Mouse (Mus musculus): ENCODE results near the gene Ear14. TPM values are rescaled to one million over a fixed set of nuclear protein-coding genes. Genes with fewer than 3 reads are reported as not detected.
"Not testable (repeated sequence)": the region's sequence is repeated elsewhere in the genome, so short reads cannot be mapped to it uniquely, and the experiment has no call there.

The Ear14 gene
- not detected in 2 replicates for polyA plus RNA-seq (2012; rRNA removed)

- no peak for TF ChIP-seq CTCF (IDR thresholded peaks at IDR 0.05; ENCODE audit: extremely low read depth, insufficient read depth, low read length)
- no peak for TF ChIP-seq POLR2A (IDR thresholded peaks at IDR 0.05; ENCODE audit: extremely low read depth, insufficient read depth, low read length)
- H3K4me1 ChIP-seq (ENCODE audit: control insufficient read depth, insufficient read depth, low read length): no peaks in the 10 kb centered on the region
- H3K4me3 ChIP-seq (ENCODE audit: insufficient read depth, low read length): no peak within 1 kb of the TSS
- no peak within 1 kb of the TSS for H3K27ac ChIP-seq (ENCODE audit: insufficient read depth, low read length)
Observed at GRCm38 (mm10) chr14:51203115-51203514, at the start of gene Ear14. Gene Ear14 (plus strand): TSS chr14:51203391.

GRCm38 (mm10) chr14:51156056-51156735 is 47.0 kb upstream of the Ear14 start:
- no peaks in the 10 kb centered on the region for H3K4me1 ChIP-seq (ENCODE audit: control insufficient read depth, insufficient read depth, low read length)
- no peak for TF ChIP-seq CTCF (IDR thresholded peaks at IDR 0.05; ENCODE audit: extremely low read depth, insufficient read depth, low read length)
- no peak for TF ChIP-seq POLR2A (IDR thresholded peaks at IDR 0.05; ENCODE audit: extremely low read depth, insufficient read depth, low read length)
- no peak overlapping the region for H3K27ac ChIP-seq (ENCODE audit: insufficient read depth, low read length)
- H3K4me3 ChIP-seq (ENCODE audit: insufficient read depth, low read length): no peak overlapping the region

GRCm38 (mm10) chr14:51156736-51157068 is 46.5 kb upstream of the Ear14 start:
- Histone ChIP-seq H3K4me3 (ENCODE audit: insufficient read depth, low read length) (no peak overlapping the region), H3K27ac (ENCODE audit: insufficient read depth, low read length) (no peak overlapping the region), H3K4me1 (ENCODE audit: control insufficient read depth, insufficient read depth, low read length) (no peaks in the 10 kb centered on the region)
- no peak for TF ChIP-seq POLR2A (IDR thresholded peaks at IDR 0.05; ENCODE audit: extremely low read depth, insufficient read depth, low read length)
- TF ChIP-seq CTCF (IDR thresholded peaks at IDR 0.05; ENCODE audit: extremely low read depth, insufficient read depth, low read length): no peak

- no peak overlapping the region for H3K27ac ChIP-seq (ENCODE audit: insufficient read depth, low read length)
- H3K4me3 ChIP-seq (ENCODE audit: insufficient read depth, low read length): no peak overlapping the region
- no peaks in the 10 kb centered on the region for H3K4me1 ChIP-seq (ENCODE audit: control insufficient read depth, insufficient read depth, low read length)
- TF ChIP-seq CTCF (IDR thresholded peaks at IDR 0.05; ENCODE audit: extremely low read depth, insufficient read depth, low read length): no peak
- no peak for TF ChIP-seq POLR2A (IDR thresholded peaks at IDR 0.05; ENCODE audit: extremely low read depth, insufficient read depth, low read length)
Observed at GRCm38 (mm10) chr14:51157072-51157471, 46.1 kb upstream of the Ear14 start.

- H3K4me1 ChIP-seq (ENCODE audit: control insufficient read depth, insufficient read depth, low read length); H3K27ac ChIP-seq (ENCODE audit: insufficient read depth, low read length); H3K4me3 ChIP-seq (ENCODE audit: insufficient read depth, low read length): not testable (repeated sequence)
Observed at GRCm38 (mm10) chr14:51161976-51162375, 41.2 kb upstream of the Ear14 start, which contains the start of gene Rnase2b. Gene Rnase2b (plus strand): TSS chr14:51162260.

- not testable (repeated sequence) for H3K4me3 ChIP-seq (ENCODE audit: insufficient read depth, low read length); H3K4me1 ChIP-seq (ENCODE audit: control insufficient read depth, insufficient read depth, low read length); H3K27ac ChIP-seq (ENCODE audit: insufficient read depth, low read length)
Observed at GRCm38 (mm10) chr14:51163323-51163722, 39.9 kb upstream of the Ear14 start.

GRCm38 (mm10) chr14:51165435-51165834 is 37.8 kb upstream of the Ear14 start:
- TF ChIP-seq POLR2A (IDR thresholded peaks at IDR 0.05; ENCODE audit: extremely low read depth, insufficient read depth, low read length) (no peak), CTCF (IDR thresholded peaks at IDR 0.05; ENCODE audit: extremely low read depth, insufficient read depth, low read length) (no peak)
- no peaks in the 10 kb centered on the region for H3K4me1 ChIP-seq (ENCODE audit: control insufficient read depth, insufficient read depth, low read length)

GRCm38 (mm10) chr14:51166068-51166467 is 37.1 kb upstream of the Ear14 start:
- Histone ChIP-seq H3K4me1 (ENCODE audit: control insufficient read depth, insufficient read depth, low read length) (no peaks in the 10 kb centered on the region), H3K4me3 (ENCODE audit: insufficient read depth, low read length) (no peak overlapping the region), H3K27ac (ENCODE audit: insufficient read depth, low read length) (no peak overlapping the region)
- TF ChIP-seq CTCF (IDR thresholded peaks at IDR 0.05; ENCODE audit: extremely low read depth, insufficient read depth, low read length) (no peak), POLR2A (IDR thresholded peaks at IDR 0.05; ENCODE audit: extremely low read depth, insufficient read depth, low read length) (no peak)

More at GRCm38 (mm10) chr14:51165435-51165834, 37.8 kb upstream of the Ear14 start:
- no peak overlapping the region for H3K27ac ChIP-seq (ENCODE audit: insufficient read depth, low read length)
- H3K4me3 ChIP-seq (ENCODE audit: insufficient read depth, low read length): no peak overlapping the region

GRCm38 (mm10) chr14:51172095-51172865 is 30.9 kb upstream of the Ear14 start:
- not testable (repeated sequence) for H3K27ac ChIP-seq (ENCODE audit: insufficient read depth, low read length); H3K4me3 ChIP-seq (ENCODE audit: insufficient read depth, low read length); H3K4me1 ChIP-seq (ENCODE audit: control insufficient read depth, insufficient read depth, low read length)
- TF ChIP-seq CTCF (IDR thresholded peaks at IDR 0.05; ENCODE audit: extremely low read depth, insufficient read depth, low read length): peak; percentile 53; the same call in 1 of the 2 replicates

- not testable (repeated sequence) for H3K4me1 ChIP-seq (ENCODE audit: control insufficient read depth, insufficient read depth, low read length); H3K27ac ChIP-seq (ENCODE audit: insufficient read depth, low read length); H3K4me3 ChIP-seq (ENCODE audit: insufficient read depth, low read length)
Observed at GRCm38 (mm10) chr14:51172947-51173346, 30.2 kb upstream of the Ear14 start.
